Mouse (Mus musculus): ENCODE data around the gene Ctsk.

DNA sequence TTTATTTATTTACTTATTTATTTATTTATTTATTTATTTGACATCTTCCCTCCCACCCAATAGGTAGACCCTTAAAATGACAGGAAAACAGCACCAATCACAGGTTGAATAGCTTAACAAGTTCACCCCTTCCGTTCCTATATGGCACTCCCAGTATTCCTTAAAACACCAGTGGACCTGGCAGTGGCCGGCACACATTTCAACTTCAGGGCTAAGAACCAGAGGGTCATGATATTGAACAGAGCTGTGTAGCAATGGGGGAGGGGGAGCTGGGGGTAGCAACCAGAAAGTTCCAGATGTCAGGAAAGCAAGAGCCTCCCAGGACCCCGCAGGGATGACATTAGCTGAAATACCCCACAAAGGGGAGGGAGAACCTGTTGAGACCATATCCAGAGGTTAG, 21.0 kb downstream of the Ctsk start:
- TF ChIP-seq CTCF (IDR thresholded peaks at IDR 0.05; ENCODE audit: extremely low read depth, insufficient read length, insufficient replicate concordance, low read depth, low read length) (no peak), POLR2A (IDR thresholded peaks at IDR 0.05; ENCODE audit: low read depth, low read length) (no peak)
